Mouse (Mus musculus) CH12.LX (cell line): ENCODE results near the gene Epb41. TPM values are rescaled to one million over a fixed set of nuclear protein-coding genes. Genes with fewer than 3 reads are reported as not detected.

Experiments
- DNase-seq: peaks from one replicate; pipeline ENCODE4 v3.0.0-alpha.2; 2013; ENCODE audit errors: extremely low read depth
- H3K27ac ChIP-seq: 2 replicates; pipeline ENCODE4 v1.5.1; 2012; ENCODE audit warnings: low read depth, mild to moderate bottlenecking, control low read depth, moderate library complexity; ENCODE audit not compliant: insufficient read depth
- H3K27me3 ChIP-seq: replicated peaks from 2 replicates; pipeline ENCODE3; 2012; ENCODE audit warnings: inconsistent platforms
- H3K36me3 ChIP-seq, 2 experiments: replicated peaks in 1 of 2; 2 replicates each; pipeline versions ENCODE3 to v1.6.1; 2012; ENCODE audit warnings: inconsistent platforms in 1 of 2, low read length in 1 of 2, mild to moderate bottlenecking in 1 of 2, mixed read lengths in 1 of 2, moderate library complexity in 1 of 2; ENCODE audit not compliant: control insufficient read depth in 1 of 2, insufficient read depth in 1 of 2
- H3K4me1 ChIP-seq, 2 experiments: 2 replicates each; pipeline ENCODE4 v1.6.1; 2012; ENCODE audit warnings: inconsistent platforms in 1 of 2, moderate library complexity in 1 of 2; ENCODE audit not compliant: insufficient read depth in 2 of 2, control insufficient read depth in 1 of 2
- H3K4me2 ChIP-seq: 2 replicates; pipeline ENCODE4 v1.6.1; 2012; ENCODE audit warnings: low read depth, mild to moderate bottlenecking, control low read depth; ENCODE audit not compliant: poor library complexity, insufficient read depth, severe bottlenecking
- H3K4me3 ChIP-seq, 3 experiments: fragments of 150-350 bp in 1 of 3; sonication (generic) in 1 of 3; replicated peaks in 1 of 3; 2 replicates each; pipeline versions ENCODE3 to v1.5.1; 2011 to 2012; ENCODE audit warnings: low read depth in 2 of 3, low read length in 2 of 3, mild to moderate bottlenecking in 2 of 3, moderate library complexity in 2 of 3, control low read depth in 1 of 3, improper control_type of control experiment in 1 of 3, inconsistent platforms in 1 of 3, mixed read lengths in 1 of 3; ENCODE audit not compliant: poor library complexity in 1 of 3
- H3K79me2 ChIP-seq: replicated peaks from 2 replicates; pipeline ENCODE4 v1.6.1; 2012; ENCODE audit warnings: mild to moderate bottlenecking, moderate library complexity; ENCODE audit not compliant: control insufficient read depth, poor library complexity, insufficient read depth, severe bottlenecking; ENCODE audit errors: extremely low read depth
- H3K9ac ChIP-seq: 2 replicates; pipeline ENCODE4 v1.6.1; 2012; ENCODE audit warnings: low read depth, mild to moderate bottlenecking, control low read depth, moderate library complexity; ENCODE audit not compliant: insufficient read depth
- H3K9me3 ChIP-seq: replicated peaks from 2 replicates; pipeline ENCODE3; 2012; ENCODE audit warnings: low read length, inconsistent platforms, mixed read lengths
- CTCF ChIP-seq, 2 experiments: IDR thresholded peaks in 1 of 2; conservative IDR thresholded peaks in 1 of 2; 2 replicates each; pipeline ENCODE4 v1.5.1; 2011 to 2012; ENCODE audit warnings: low read depth in 2 of 2, low read length in 2 of 2, improper control_type of control experiment in 1 of 2, inconsistent platforms in 1 of 2, mild to moderate bottlenecking in 1 of 2, moderate library complexity in 1 of 2
- E2F4 ChIP-seq: IDR thresholded peaks from 2 replicates; pipeline ENCODE4 v1.6.1; 2011; ENCODE audit warnings: low read depth, low read length, improper control_type of control experiment; ENCODE audit not compliant: insufficient replicate concordance
- ELF1 ChIP-seq: IDR thresholded peaks from 2 replicates; pipeline ENCODE4 v1.6.1; 2014; ENCODE audit warnings: low read depth, mild to moderate bottlenecking, inconsistent platforms, low read length, improper control_type of control experiment
- EP300 ChIP-seq: IDR thresholded peaks from 2 replicates; pipeline ENCODE4 v1.6.1; 2011; ENCODE audit warnings: low read length, improper control_type of control experiment
- GABPA ChIP-seq: IDR thresholded peaks from 2 replicates; pipeline ENCODE4 v1.6.1; 2012; ENCODE audit warnings: low read depth, low read length, improper control_type of control experiment, inconsistent platforms; ENCODE audit not compliant: insufficient replicate concordance
- HCFC1 ChIP-seq: IDR thresholded peaks from 2 replicates; pipeline ENCODE4 v1.6.1; 2012; ENCODE audit warnings: low read depth, mild to moderate bottlenecking, inconsistent platforms, low read length, improper control_type of control experiment
- IRF4 ChIP-seq: IDR thresholded peaks from 2 replicates; pipeline ENCODE4 v1.6.1; 2014; ENCODE audit warnings: low read depth, mild to moderate bottlenecking, inconsistent platforms, low read length, improper control_type of control experiment
- JUN ChIP-seq: IDR thresholded peaks from 2 replicates; pipeline ENCODE4 v1.6.1; 2011; ENCODE audit warnings: low read depth, mild to moderate bottlenecking, low read length, improper control_type of control experiment, moderate library complexity; ENCODE audit not compliant: insufficient read depth
- MAFK ChIP-seq: IDR thresholded peaks from 2 replicates; pipeline ENCODE4 v1.6.1; 2011; ENCODE audit warnings: low read length, improper control_type of control experiment; ENCODE audit not compliant: insufficient replicate concordance
- MAX ChIP-seq: IDR thresholded peaks from 2 replicates; pipeline ENCODE4 v1.6.1; 2011; ENCODE audit warnings: low read length, improper control_type of control experiment
- MEF2A ChIP-seq: IDR thresholded peaks from 2 replicates; pipeline ENCODE4 v1.6.1; 2014; ENCODE audit warnings: low read depth, mild to moderate bottlenecking, inconsistent platforms, low read length, improper control_type of control experiment, borderline replicate concordance
- MXI1 ChIP-seq: IDR thresholded peaks from 2 replicates; pipeline ENCODE4 v1.6.1; 2011; ENCODE audit warnings: mild to moderate bottlenecking, low read depth, low read length, improper control_type of control experiment
- MYC ChIP-seq: IDR thresholded peaks from 2 replicates; pipeline ENCODE4 v1.6.1; 2011; ENCODE audit warnings: low read depth, mild to moderate bottlenecking, improper control_type of control experiment, low read length
- NELFE ChIP-seq: IDR thresholded peaks from 2 replicates; pipeline ENCODE4 v1.6.1; 2011; ENCODE audit warnings: low read depth, low read length, improper control_type of control experiment
- POLR2AphosphoS2 ChIP-seq: IDR thresholded peaks from 2 replicates; pipeline ENCODE4 v1.6.1; 2011; ENCODE audit warnings: low read depth, low read length, improper control_type of control experiment
- RAD21 ChIP-seq: IDR thresholded peaks from 2 replicates; pipeline ENCODE4 v1.6.1; 2011; ENCODE audit warnings: low read depth, mild to moderate bottlenecking, low read length, improper control_type of control experiment, moderate library complexity
- SIN3A ChIP-seq: IDR thresholded peaks from 2 replicates; pipeline ENCODE4 v1.6.1; 2012; ENCODE audit warnings: low read length, improper control_type of control experiment, inconsistent platforms
- SMC3 ChIP-seq: IDR thresholded peaks from 2 replicates; pipeline ENCODE4 v1.6.1; 2011; ENCODE audit warnings: low read depth, low read length, improper control_type of control experiment
- UBTF ChIP-seq: IDR thresholded peaks from 2 replicates; pipeline ENCODE4 v1.6.1; 2012; ENCODE audit warnings: low read depth, mild to moderate bottlenecking, inconsistent platforms, low read length, improper control_type of control experiment, moderate library complexity
- USF1 ChIP-seq: IDR thresholded peaks from 2 replicates; pipeline ENCODE4 v1.6.1; 2014; ENCODE audit warnings: low read depth, mild to moderate bottlenecking, inconsistent platforms, low read length, improper control_type of control experiment
- ZC3H11A ChIP-seq: IDR thresholded peaks from 2 replicates; pipeline ENCODE4 v1.6.1; 2012; ENCODE audit warnings: low read depth, mild to moderate bottlenecking, inconsistent platforms, low read length, improper control_type of control experiment
- ZKSCAN1 ChIP-seq: IDR thresholded peaks from 2 replicates; pipeline ENCODE4 v1.6.1; 2012; ENCODE audit warnings: low read depth, inconsistent platforms, low read length, improper control_type of control experiment, borderline replicate concordance
- dilution Hi-C: fragments of 300-500 bp; cut with MboI; formaldehyde crosslinking; loops from 2 replicates; pipeline ENCODE4 v1.14.3; 2020; ENCODE audit warnings: low sequenced_read_pairs; ENCODE audit not compliant: extremely low pct_unique_long_range_greater_than_20kb, extremely low pct_ligation_motif_present
- in situ Hi-C: fragments of 300-500 bp; cut with MboI; formaldehyde crosslinking; loops from 3 replicates; pipeline ENCODE4 v1.14.3; 2019; ENCODE audit warnings: low sequenced_read_pairs, low pct_ligation_motif_present, low pct_unique_long_range_greater_than_20kb, mixed read lengths
- polyA plus RNA-seq: library from polyadenylated mRNA; unstranded; fragments of >175 nt; gene quantifications from 2 replicates; pipeline ENCODE4 v1.2.1, GENCODE M21; 2012; ENCODE audit warnings: low read depth; ENCODE audit not compliant: insufficient read length
- total RNA-seq, 2 experiments: library from RNA; depleted of rRNA; stranded (reverse); fragments of 300-350 nt in 1 of 2; fragments of >200 nt in 1 of 2; gene quantifications; 2 replicates each; pipeline ENCODE4 v1.2.3; 2012 to 2014

Epb41 gene
- total and polyA plus RNA-seq, 3 experiments: 7.1 to 21.6 (median 10.0) TPM

- in situ Hi-C loops: no loop called here
- peaks cover 0 to 11% of the 10 kb centered on the region in 2 experiments for H3K36me3 ChIP-seq
- no peak overlapping the region for H3K9ac ChIP-seq
- no peak overlapping the region for H3K4me2 ChIP-seq
- peaks cover 0 to 21% of the 10 kb centered on the region in 2 experiments; a peak in 2 of 4 replicates for H3K4me1 ChIP-seq
- H3K79me2 ChIP-seq: no peaks in the 10 kb centered on the region
- TF ChIP-seq MAX (no peak), MXI1 (no peak), ZKSCAN1 (no peak), IRF4 (no peak), USF1 (no peak), MYC (no peak), E2F4 (no peak)
- H3K9me3 ChIP-seq: peaks cover 5% of the 10 kb centered on the region
- no peak overlapping the region for H3K27ac ChIP-seq
- H3K27me3 ChIP-seq: no peaks in the 10 kb centered on the region
- DNase-seq: no peak
- H3K4me3 ChIP-seq: no peak overlapping the region
- dilution Hi-C loops: no loop called here
Observed at GRCm38 (mm10) chr4:131910237-131910994, 164.7 kb downstream of the Epb41 start.

- no peak for TF ChIP-seq MAFK
- no peak for TF ChIP-seq POLR2AphosphoS2
- TF ChIP-seq CTCF (conservative IDR thresholded peaks at IDR 0.05 in 1 of 2, IDR thresholded peaks at IDR 0.05 in 1 of 2; ENCODE audit: low read depth in 2 of 2, low read length in 2 of 2): peak; percentile 8 to 24; a peak in 1 of 4 replicates
- Histone ChIP-seq H3K36me3 (peaks cover 4 to 29% of the 10 kb centered on the region in 2 experiments), H3K27me3 (no peaks in the 10 kb centered on the region), H3K79me2 (no peaks in the 10 kb centered on the region), H3K9me3 (peaks cover 5% of the 10 kb centered on the region), H3K9ac (no peak overlapping the region), H3K27ac (no peak overlapping the region), H3K4me2 (no peak overlapping the region), H3K4me3 (no peak overlapping the region), H3K4me1 (peaks cover 0 to 8% of the 10 kb centered on the region in 2 experiments; a peak in 1 of 4 replicates)
- in situ Hi-C loops (loop anchor here (10.0 kb wide), 1 partner anchor 167 kb away; the partner anchor contains the start of genes Epb41 and Gm10300), dilution Hi-C loops (no loop called here)
- DNase-seq: no peak
Observed at GRCm38 (mm10) chr4:131907912-131908311, 167.2 kb downstream of the Epb41 start.

GRCm38 (mm10) chr4:131906423-131906822, 168.7 kb downstream of the Epb41 start:
- no peak overlapping the region for H3K4me3 ChIP-seq
- peaks cover 0 to 8% of the 10 kb centered on the region in 2 experiments; a peak in 1 of 4 replicates for H3K4me1 ChIP-seq
- H3K9ac ChIP-seq: no peak overlapping the region
- H3K36me3 ChIP-seq: peaks cover 14 to 42% of the 10 kb centered on the region in 2 experiments
- in situ Hi-C loops (loop anchor here (10.0 kb wide), 1 partner anchor 168 kb away; the partner anchor contains the start of genes Epb41 and Gm10300), dilution Hi-C loops (no loop called here)
- peaks cover 5% of the 10 kb centered on the region for H3K9me3 ChIP-seq
- no peak for DNase-seq
- H3K27ac ChIP-seq: no peak overlapping the region
- H3K4me2 ChIP-seq: no peak overlapping the region
- TF ChIP-seq SMC3 (no peak), HCFC1 (no peak), RAD21 (no peak), MAFK (no peak), MYC (no peak), GABPA (no peak), CTCF (conservative IDR thresholded peaks at IDR 0.05 in 1 of 2, IDR thresholded peaks at IDR 0.05 in 1 of 2; ENCODE audit: low read depth in 2 of 2, low read length in 2 of 2) (no peak), JUN (no peak), ZC3H11A (no peak), E2F4 (no peak), NELFE (no peak), MXI1 (no peak), IRF4 (no peak), MEF2A (no peak), SIN3A (no peak), UBTF (no peak), ELF1 (no peak), EP300 (no peak)
- no peaks in the 10 kb centered on the region for H3K79me2 ChIP-seq
- no peaks in the 10 kb centered on the region for H3K27me3 ChIP-seq
